Mouse (Mus musculus) brain, embryonic 14.5 days (tissue): ENCODE measurements at regions not wholly inside any gene's neighbourhood (a gene's known extent, or its start where the extent isn't known, plus 50 kb on each side); places are given as distances from the start of the nearest gene placed in this dataset.

ENCODE experiments used
- CTCF ChIP-seq: fragments of 200-500 bp; IDR thresholded peaks from 2 replicates; pipeline ENCODE4 v1.5.1; 2012; ENCODE audit warnings: inconsistent platforms, mild to moderate bottlenecking, moderate library complexity, borderline replicate concordance; ENCODE audit not compliant: insufficient read depth, insufficient read length; ENCODE audit errors: extremely low read depth
- POLR2A ChIP-seq: fragments of 200-500 bp; IDR thresholded peaks from 2 replicates; pipeline ENCODE4 v1.6.1; 2012; ENCODE audit warnings: mild to moderate bottlenecking, inconsistent platforms, borderline replicate concordance; ENCODE audit not compliant: poor library complexity, insufficient read depth, insufficient read length, severe bottlenecking; ENCODE audit errors: extremely low read depth

DNA sequence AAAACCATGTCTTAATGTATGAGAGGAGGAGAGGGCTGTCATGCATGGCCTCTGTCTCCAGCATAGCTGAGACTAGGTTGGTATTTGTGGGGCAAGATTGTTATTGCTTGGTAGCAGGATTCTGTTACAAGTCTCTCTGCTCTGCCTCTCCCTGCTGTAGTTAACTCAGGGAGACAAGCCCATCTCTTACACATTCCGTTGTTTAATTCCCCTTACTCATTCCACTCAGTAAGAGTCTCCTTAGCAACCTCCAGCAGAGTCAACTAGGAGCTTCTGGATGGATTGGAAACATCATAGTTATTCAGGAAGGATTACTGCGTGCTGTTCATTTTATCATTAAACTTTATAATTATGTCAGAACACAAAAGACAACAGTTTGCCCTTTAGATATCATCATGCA lies 171.8 kb downstream of the Pdzph1 start:
- TF ChIP-seq POLR2A, result no peak
- no peak for TF ChIP-seq CTCF
